Mouse (Mus musculus) lung, postnatal 0 days (tissue): ENCODE measurements at regions not wholly inside any gene's neighbourhood (a gene's known extent, or its start where the extent isn't known, plus 50 kb on each side); places are given as distances from the start of the nearest gene placed in this dataset.
A peak's percentile ranks its signal among the peaks of the same experiment; 100 is the strongest.

Source experiments
- ATAC-seq: fragments of 200-750 bp; cut with Nextera tagmentation; 2 replicates; pipeline ENCODE4 v1.8.0; 2017; ENCODE audit warnings: moderate library complexity
- DNase-seq: peaks from one replicate; pipeline ENCODE4 v3.0.0-alpha.2; 2016; ENCODE audit warnings: low spot score
- H3K27ac ChIP-seq: fragments of 300-500 bp; sonication (generic); 2 replicates; pipeline ENCODE4 v1.5.1; 2014; ENCODE audit warnings: antibody characterized with exemption, mild to moderate bottlenecking, low read length, mixed read lengths
- H3K27me3 ChIP-seq: fragments of 300-500 bp; sonication (generic); replicated peaks from 2 replicates; pipeline ENCODE4 v1.6.1; 2014; ENCODE audit warnings: low read length, mixed read lengths; ENCODE audit not compliant: insufficient read depth
- H3K36me3 ChIP-seq: fragments of 300-500 bp; sonication (generic); 2 replicates; pipeline ENCODE4 v1.6.1; 2014; ENCODE audit warnings: low read length, mixed read lengths; ENCODE audit not compliant: insufficient read depth
- H3K4me1 ChIP-seq: fragments of 300-500 bp; sonication (generic); 2 replicates; pipeline ENCODE4 v1.6.1; 2014; ENCODE audit warnings: antibody characterized with exemption, low read depth, low read length, mixed read lengths; ENCODE audit not compliant: insufficient read depth
- H3K4me2 ChIP-seq: fragments of 300-500 bp; sonication (generic); replicated peaks from 2 replicates; pipeline ENCODE4 v1.6.1; 2014; ENCODE audit warnings: low read depth, mild to moderate bottlenecking, low read length, moderate library complexity, mixed read lengths
- H3K4me3 ChIP-seq: fragments of 300-500 bp; sonication (generic); 2 replicates; pipeline ENCODE4 v1.5.1; 2014; ENCODE audit warnings: low read depth, low read length
- H3K9ac ChIP-seq: fragments of 300-500 bp; sonication (generic); replicated peaks from 2 replicates; pipeline ENCODE4 v1.6.1; 2014; ENCODE audit warnings: low read depth, mild to moderate bottlenecking
- H3K9me3 ChIP-seq: fragments of 300-500 bp; sonication (generic); 2 replicates; pipeline ENCODE4 v1.6.1; 2016; ENCODE audit warnings: low read length, mixed read lengths
- CTCF ChIP-seq: IDR thresholded peaks from 2 replicates; pipeline ENCODE4 v1.5.1; 2016; ENCODE audit warnings: antibody characterized with exemption, mild to moderate bottlenecking
- EP300 ChIP-seq: IDR thresholded peaks from 2 replicates; pipeline ENCODE4 v1.6.1; 2016; ENCODE audit warnings: antibody characterized with exemption, mild to moderate bottlenecking, control low read depth
- WGBS: fragments of 180-500 bp; shearing (Covaris S2); extraction: QIAGEN DNeasy Blood & Tissue Kit; methylation state at CpG from one replicate; pipeline ENCODE4 v1.1.7; 2014; 5-methylcytosine and 5-hydroxymethylcytosine counted together

GRCm38 (mm10) chr4:64669722-64670121, 454.3 kb upstream of the Pappa start:
- H3K4me1 ChIP-seq: no peaks in the 10 kb centered on the region
- ATAC-seq (no peak), DNase-seq (no peak)
- H3K9me3 ChIP-seq: no peaks in the 10 kb centered on the region
- H3K4me2 ChIP-seq: no peak overlapping the region
- H3K9ac ChIP-seq: no peak overlapping the region
- no peak overlapping the region for H3K4me3 ChIP-seq
- no peak for TF ChIP-seq CTCF
- no peak for TF ChIP-seq EP300
- no peak overlapping the region for H3K27ac ChIP-seq
- no peaks in the 10 kb centered on the region for H3K36me3 ChIP-seq
- 62% methylated on average over 2 of the region's 2 CpGs for WGBS
- no peaks in the 10 kb centered on the region for H3K27me3 ChIP-seq

- no peak overlapping the region for H3K4me2 ChIP-seq
- DNase-seq: no peak
- H3K4me3 ChIP-seq: no peak overlapping the region
- H3K36me3 ChIP-seq: no peaks in the 10 kb centered on the region
- H3K27ac ChIP-seq: no peak overlapping the region
- H3K4me1 ChIP-seq: no peaks in the 10 kb centered on the region
- TF ChIP-seq CTCF (no peak), EP300 (no peak)
- H3K9me3 ChIP-seq: no peaks in the 10 kb centered on the region
- H3K27me3 ChIP-seq: no peaks in the 10 kb centered on the region
- no peak for ATAC-seq
- H3K9ac ChIP-seq: no peak overlapping the region
- 27% methylated on average over 6 of the region's 6 CpGs for WGBS
These were observed 447.5 kb upstream of the Pappa start for GRCm38 (mm10) chr4:64676438-64676837.

GRCm38 (mm10) chr4:64676881-64677280, 447.1 kb upstream of the Pappa start:
- WGBS: 72% methylated on average over 5 of the region's 5 CpGs
- no peak overlapping the region for H3K27ac ChIP-seq
- DNase-seq: no peak
- H3K36me3 ChIP-seq: no peaks in the 10 kb centered on the region
- H3K4me2 ChIP-seq: no peak overlapping the region
- no peaks in the 10 kb centered on the region for H3K9me3 ChIP-seq
- no peak for ATAC-seq
- no peak overlapping the region for H3K4me3 ChIP-seq
- H3K4me1 ChIP-seq: no peaks in the 10 kb centered on the region
- TF ChIP-seq CTCF: no peak
- no peak for TF ChIP-seq EP300
- H3K9ac ChIP-seq: no peak overlapping the region
- no peaks in the 10 kb centered on the region for H3K27me3 ChIP-seq

GRCm38 (mm10) chr4:64684654-64685053, 439.3 kb upstream of the Pappa start:
- Histone ChIP-seq H3K36me3 (no peaks in the 10 kb centered on the region), H3K27me3 (no peaks in the 10 kb centered on the region), H3K9ac (no peak overlapping the region), H3K9me3 (no peaks in the 10 kb centered on the region), H3K4me3 (no peak overlapping the region), H3K4me2 (no peak overlapping the region), H3K4me1 (no peaks in the 10 kb centered on the region), H3K27ac (no peak overlapping the region)
- WGBS: 65% methylated on average over 1 of the region's 1 CpGs
- no peak for ATAC-seq
- DNase-seq: no peak
- TF ChIP-seq EP300 (no peak), CTCF (no peak)

DNA sequence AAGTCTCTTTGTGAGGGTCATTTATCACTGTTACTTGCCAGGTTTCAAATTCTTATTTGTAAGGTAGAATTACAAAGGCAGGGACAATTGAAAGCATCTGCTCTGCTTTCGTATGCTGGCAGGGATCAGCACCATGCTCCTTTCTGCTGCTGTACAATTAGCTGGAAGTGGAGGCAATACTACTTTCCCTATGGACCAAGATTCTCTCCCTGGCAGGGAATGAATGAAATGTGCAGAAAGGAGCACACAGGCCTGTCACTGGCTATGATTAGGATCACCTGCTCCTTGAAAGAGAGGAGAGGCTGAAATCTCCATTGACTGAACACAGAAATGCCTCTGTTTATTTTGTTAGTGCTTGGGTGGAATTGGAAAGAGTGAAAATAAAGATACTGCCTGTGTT, 427.8 kb upstream of the Pappa start:
- H3K4me1 ChIP-seq: no peaks in the 10 kb centered on the region
- TF ChIP-seq CTCF: no peak
- TF ChIP-seq EP300: no peak

GRCm38 (mm10) chr4:64723296-64723695, 400.7 kb upstream of the Pappa start:
- TF ChIP-seq CTCF: no peak
- TF ChIP-seq EP300: no peak
- Histone ChIP-seq H3K4me1 (no peaks in the 10 kb centered on the region), H3K4me2 (no peak overlapping the region), H3K27ac (no peak overlapping the region), H3K9ac (no peak overlapping the region), H3K27me3 (no peaks in the 10 kb centered on the region), H3K9me3 (no peaks in the 10 kb centered on the region), H3K36me3 (no peaks in the 10 kb centered on the region), H3K4me3 (no peak overlapping the region)
- 33% methylated on average over 3 of the region's 3 CpGs for WGBS
- DNase-seq: peak; percentile 7
- no peak for ATAC-seq

More for the DNA sequence above, 427.8 kb upstream of the Pappa start:
- H3K36me3 ChIP-seq: no peaks in the 10 kb centered on the region
- H3K27me3 ChIP-seq: no peaks in the 10 kb centered on the region
- no peak overlapping the region for H3K9ac ChIP-seq
- no peak overlapping the region for H3K4me2 ChIP-seq
- H3K9me3 ChIP-seq: no peaks in the 10 kb centered on the region
- DNase-seq: no peak
- WGBS: 38% methylated on average over 1 of the region's 1 CpGs
- no peak for ATAC-seq
- H3K4me3 ChIP-seq: no peak overlapping the region
- no peak overlapping the region for H3K27ac ChIP-seq

DNA sequence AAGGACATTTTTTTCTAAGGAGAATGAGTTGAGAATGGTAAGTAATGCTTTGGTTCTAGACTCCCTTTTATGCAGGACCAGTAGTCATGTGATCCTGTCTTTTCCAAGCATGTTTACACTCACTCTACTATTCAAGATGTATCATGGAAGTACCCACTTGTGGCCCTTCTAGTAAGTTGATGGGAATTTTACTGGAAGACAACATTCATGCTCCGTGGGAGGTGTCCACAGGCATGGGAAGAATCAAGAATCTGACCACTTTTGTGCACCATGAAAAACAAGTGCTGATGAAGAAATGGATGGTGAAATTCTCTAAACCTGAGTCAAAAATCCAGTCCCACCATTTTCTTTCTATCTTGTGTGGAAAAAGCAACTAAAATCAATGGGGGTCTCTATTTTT, 399.1 kb upstream of the Pappa start:
- ATAC-seq: no peak
- no peak overlapping the region for H3K4me2 ChIP-seq
- H3K4me3 ChIP-seq: no peak overlapping the region
- no peak overlapping the region for H3K9ac ChIP-seq
- DNase-seq: no peak
- no peaks in the 10 kb centered on the region for H3K9me3 ChIP-seq
- H3K27ac ChIP-seq: no peak overlapping the region
- H3K27me3 ChIP-seq: no peaks in the 10 kb centered on the region
- WGBS: 53% methylated on average over 1 of the region's 1 CpGs
- TF ChIP-seq EP300 (no peak), CTCF (no peak)
- no peaks in the 10 kb centered on the region for H3K36me3 ChIP-seq
- H3K4me1 ChIP-seq: no peaks in the 10 kb centered on the region
